In genomic region chr2:103977716-103978115, GRCm38 (mm10) we compare ENCODE assay signal across 19 mouse cellular contexts. TPM values are rescaled to one million over a fixed set of nuclear protein-coding genes. Genes with fewer than 3 reads are reported as not detected.
"Had no signal": no experiment of that assay in that cellular context is flagged by ENCODE, and none has a peak within 500 bp of the region (broad histone marks: within the 10 kb centered on the region; RNA-seq: fewer than 3 reads in every experiment).

No protein-coding gene starts in this region.

- H3K27me3 ChIP-seq: stomach, embryonic 15.5 days had no signal

- H3K4me3 ChIP-seq: layer of hippocampus, adult 2 months; limb, embryonic 12.5 days; stomach, embryonic 15.5 days had no signal

- H3K36me3 ChIP-seq: limb, embryonic 12.5 days; stomach, embryonic 15.5 days had no signal

- H3K4me2 ChIP-seq: limb, embryonic 12.5 days; stomach, embryonic 15.5 days had no signal

- H3K9ac ChIP-seq: limb, embryonic 12.5 days; liver, embryonic 14.5 days; stomach, embryonic 15.5 days had no signal

- DNase-seq: kidney, adult 11 months; kidney, adult 9 months; kidney, postnatal 36 days; liver; lung, adult 2 months; lung, postnatal 36 days; right cerebral cortex, postnatal 14 days; thymus, adult 2 months; thymus, postnatal 25 days had no signal

- H3K9me3 ChIP-seq: limb, embryonic 12.5 days; stomach, embryonic 15.5 days had no signal

- H3K4me1 ChIP-seq: stomach, embryonic 15.5 days had no signal

- H3K27ac ChIP-seq: kidney, postnatal 0 days; layer of hippocampus, adult 2 months; limb, embryonic 12.5 days; liver, embryonic 14.5 days; stomach, embryonic 15.5 days had no signal

- ATAC-seq: lung, postnatal 0 days had no signal

RNA-seq across cellular contexts. Expression of gene 4931422A03Rik, which starts 50.4 kb away (rescaled TPM):
- total RNA-seq: layer of hippocampus, adult 2 months; layer of hippocampus, postnatal 10 days; left cerebral cortex, postnatal 36 days; neutrophil, adult 5-6 weeks had no signal
- polyA plus RNA-seq: lung, adult 2 months; spleen, adult 2 months; thymus, adult 2 months had no signal
